Mouse (Mus musculus) forebrain, embryonic 15.5 days (tissue): ENCODE results near the gene Bag5. TPM values are rescaled to one million over a fixed set of nuclear protein-coding genes. Genes with fewer than 3 reads are reported as not detected.

Experiments
- ATAC-seq: fragments of 200-750 bp; cut with Nextera tagmentation; replicated peaks from 2 replicates; pipeline ENCODE4 v1.8.0; 2017; ENCODE audit warnings: mild to moderate bottlenecking, moderate TSS enrichment, moderate library complexity
- H3K27ac ChIP-seq: fragments of 300-500 bp; sonication (generic); replicated peaks from 2 replicates; pipeline ENCODE4 v1.5.1; 2015; ENCODE audit warnings: mild to moderate bottlenecking, inconsistent platforms
- H3K27me3 ChIP-seq: fragments of 300-500 bp; sonication (generic); 2 replicates; pipeline ENCODE4 v1.6.1; 2015; ENCODE audit warnings: inconsistent platforms
- H3K36me3 ChIP-seq: fragments of 300-500 bp; sonication (generic); 2 replicates; pipeline ENCODE4 v1.6.1; 2015; ENCODE audit warnings: mild to moderate bottlenecking, inconsistent platforms
- H3K4me1 ChIP-seq: fragments of 300-500 bp; sonication (generic); 2 replicates; pipeline ENCODE4 v1.6.1; 2015; ENCODE audit warnings: inconsistent platforms
- H3K4me2 ChIP-seq: fragments of 300-500 bp; sonication (generic); replicated peaks from 2 replicates; pipeline ENCODE4 v1.6.1; 2015; ENCODE audit warnings: mild to moderate bottlenecking, inconsistent platforms
- H3K4me3 ChIP-seq: fragments of 300-500 bp; sonication (generic); 2 replicates; pipeline ENCODE4 v1.5.1; 2015; ENCODE audit warnings: mild to moderate bottlenecking, inconsistent platforms
- H3K9ac ChIP-seq: fragments of 300-500 bp; sonication (generic); replicated peaks from 2 replicates; pipeline ENCODE4 v1.6.1; 2015; ENCODE audit warnings: mild to moderate bottlenecking, inconsistent platforms
- H3K9me3 ChIP-seq: fragments of 300-500 bp; sonication (generic); 2 replicates; pipeline ENCODE4 v1.6.1; 2016; ENCODE audit warnings: inconsistent platforms
- WGBS: fragments of 180-500 bp; shearing (Covaris S2); methylation state at CpG from one replicate; pipeline ENCODE4 v1.1.7; 2015; ENCODE audit warnings: mixed read lengths; 5-methylcytosine and 5-hydroxymethylcytosine counted together
- polyA plus RNA-seq: library from polyadenylated mRNA; unstranded; fragments of >200 nt; fragmentation: Nextera tagmentation; extraction: Ambion mirVana; gene quantifications from 2 replicates; pipeline ENCODE4 v1.2.1, GENCODE M21; 2015

Gene Bag5
- polyA plus RNA-seq, 1 experiment from 2014 or later = 69.1 TPM

DNA sequence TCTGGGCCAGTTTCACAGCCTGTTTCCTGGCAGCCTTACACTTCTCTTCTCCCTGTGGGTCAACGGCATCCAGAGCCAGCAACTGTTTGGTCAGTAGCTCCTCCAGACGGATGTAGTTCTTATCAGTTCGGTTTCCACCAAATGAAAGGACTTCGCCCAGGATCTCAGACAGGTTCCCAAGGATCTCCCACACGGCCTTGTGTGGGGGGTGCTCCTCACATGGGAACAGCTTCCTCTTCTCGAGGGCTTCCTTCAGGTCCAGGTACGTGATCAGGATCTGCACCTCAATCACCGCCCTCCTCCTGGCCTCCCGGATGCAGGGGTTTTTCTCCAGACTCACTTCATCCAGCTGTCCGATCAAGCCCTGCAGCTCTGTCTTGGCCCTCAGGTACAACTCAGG is 3.0 kb downstream of the Bag5 start:
- Histone ChIP-seq H3K4me1 (peaks cover 30% of the 10 kb centered on the region), H3K4me2 (no peak overlapping the region), H3K9ac (no peak overlapping the region), H3K27me3 (no peaks in the 10 kb centered on the region), H3K27ac (no peak overlapping the region), H3K4me3 (no peak overlapping the region), H3K9me3 (no peaks in the 10 kb centered on the region), H3K36me3 (peaks cover 32% of the 10 kb centered on the region)
- ATAC-seq = no peak
- WGBS = 88% methylated on average over 10 of the region's 10 CpGs

DNA sequence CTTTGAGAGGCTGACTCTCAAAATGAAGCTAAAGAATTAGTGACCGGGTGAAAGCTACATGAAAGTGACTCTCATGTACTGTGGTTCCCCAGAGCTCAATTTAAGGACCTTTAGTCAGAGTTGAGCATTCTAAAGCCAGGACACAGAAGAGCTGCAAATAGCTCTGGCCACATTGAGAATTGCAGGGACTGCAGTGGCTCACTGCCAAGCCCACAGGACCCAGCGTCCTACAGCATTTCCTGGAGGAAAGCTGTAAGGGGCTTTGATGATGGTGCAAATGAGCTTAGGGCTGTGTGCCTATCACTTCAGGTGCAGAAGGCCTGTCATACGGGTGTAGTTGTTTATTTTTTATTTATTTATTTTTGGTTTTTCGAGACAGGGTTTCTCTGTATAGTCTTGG is 4.9 kb downstream of the Bag5 start:
- no peak overlapping the region for H3K27ac ChIP-seq
- no peak for ATAC-seq
- H3K36me3 ChIP-seq = peaks cover 32% of the 10 kb centered on the region
- peaks cover 22% of the 10 kb centered on the region for H3K4me1 ChIP-seq
- H3K4me3 ChIP-seq = no peak overlapping the region
- 73% methylated on average over 4 of the region's 4 CpGs for WGBS
- H3K4me2 ChIP-seq = no peak overlapping the region
- H3K9me3 ChIP-seq = no peaks in the 10 kb centered on the region
- H3K9ac ChIP-seq = no peak overlapping the region
- no peaks in the 10 kb centered on the region for H3K27me3 ChIP-seq

DNA sequence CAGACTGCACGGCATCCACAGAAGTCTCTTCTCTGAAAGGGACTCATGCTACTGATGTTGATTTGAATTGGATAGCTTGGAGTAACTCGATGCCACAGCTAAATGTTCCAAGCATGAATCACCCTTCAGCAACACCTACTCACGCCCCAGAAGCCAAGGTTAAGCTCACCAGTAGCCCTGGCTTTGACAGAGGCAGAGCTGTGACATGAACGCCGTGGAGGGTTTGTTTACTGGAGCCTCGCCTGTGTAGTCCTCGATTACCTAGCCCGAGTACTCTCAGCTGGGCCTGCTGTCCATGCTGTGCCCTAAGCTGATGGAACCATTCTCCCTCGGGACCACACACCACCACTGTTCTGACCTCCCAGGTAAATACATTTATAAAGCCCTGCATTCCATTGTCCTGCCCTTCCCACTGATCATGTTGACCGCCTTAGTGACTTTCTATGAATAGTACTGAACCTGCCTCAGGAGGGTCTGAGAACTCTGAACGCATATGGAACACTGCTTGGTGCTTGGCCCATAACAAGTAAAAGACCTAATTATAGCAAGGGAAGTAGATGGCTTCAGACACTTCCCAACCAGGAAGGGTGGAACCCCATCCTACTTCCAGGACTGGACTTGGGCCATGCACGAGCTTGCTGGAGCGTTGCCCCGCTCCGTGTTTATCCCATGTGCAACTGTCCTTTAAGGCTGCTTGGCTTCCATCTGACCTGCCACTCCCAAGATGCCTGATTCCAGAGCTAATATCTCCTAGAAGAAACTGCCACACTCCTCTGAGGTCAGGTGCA is 7.7 kb downstream of the Bag5 start:
- no peak for ATAC-seq
- Histone ChIP-seq H3K4me1 (peaks cover 9% of the 10 kb centered on the region), H3K9me3 (no peaks in the 10 kb centered on the region), H3K27ac (no peak overlapping the region), H3K9ac (no peak overlapping the region), H3K27me3 (no peaks in the 10 kb centered on the region), H3K4me2 (no peak overlapping the region), H3K36me3 (peaks cover 22% of the 10 kb centered on the region), H3K4me3 (no peak overlapping the region)
- 80% methylated on average over 15 of the region's 15 CpGs for WGBS

DNA sequence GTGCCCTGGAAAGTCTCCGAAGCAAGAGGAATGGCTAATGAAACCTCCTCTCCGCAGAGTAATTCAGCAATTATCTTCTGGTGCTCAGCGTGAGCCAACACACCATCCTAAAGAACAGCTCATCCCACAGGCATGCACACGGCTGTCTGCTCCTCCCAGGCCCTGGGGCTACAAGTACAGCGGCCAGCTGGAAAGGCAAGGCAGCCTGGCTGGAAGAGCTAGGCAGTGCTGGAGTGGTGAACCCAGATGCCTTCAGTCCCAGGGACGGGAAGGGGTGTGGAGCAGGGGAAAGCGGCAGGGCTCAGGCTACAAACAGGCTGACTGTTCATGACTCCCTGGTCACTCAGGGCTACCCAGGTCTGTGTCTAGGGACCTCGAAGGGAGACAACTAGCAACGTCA is 8.4 kb downstream of the Bag5 start:
- H3K27me3 ChIP-seq = no peaks in the 10 kb centered on the region
- no peak; the same call in 1 of the 2 replicates for ATAC-seq
- H3K36me3 ChIP-seq = peaks cover 15% of the 10 kb centered on the region
- H3K4me1 ChIP-seq = 0 out of 2 replicates have a peak, but pooled peaks cover 5% of the 10 kb centered on the region
- H3K27ac ChIP-seq = no peak overlapping the region
- H3K4me2 ChIP-seq = no peak overlapping the region
- H3K4me3 ChIP-seq = no peak overlapping the region
- no peaks in the 10 kb centered on the region for H3K9me3 ChIP-seq
- WGBS = 49% methylated on average over 9 of the region's 9 CpGs
- no peak overlapping the region for H3K9ac ChIP-seq

DNA sequence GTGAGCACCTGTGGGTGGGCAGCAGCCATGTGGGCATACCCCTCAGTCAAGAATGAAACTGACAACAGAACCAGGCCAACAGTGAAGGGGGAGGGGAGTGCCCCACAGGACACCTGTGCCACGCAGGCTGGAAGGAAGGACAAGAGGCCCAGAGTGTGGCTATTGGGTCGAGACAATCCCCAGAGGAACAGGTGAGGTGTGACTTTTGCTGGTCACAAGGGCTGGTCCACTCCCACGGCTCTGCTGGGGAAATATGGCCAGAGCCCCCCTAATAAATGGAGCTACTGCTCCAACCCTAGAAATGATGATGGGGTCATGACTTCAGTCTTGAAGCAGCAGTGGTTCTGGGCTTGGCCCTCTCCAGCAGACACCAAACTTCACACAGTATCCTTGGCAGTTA is 9.8 kb downstream of the Bag5 start:
- ATAC-seq = no peak
- H3K4me3 ChIP-seq = no peak overlapping the region
- 92% methylated on average over 3 of the region's 3 CpGs for WGBS
- H3K36me3 ChIP-seq = peaks cover 3% of the 10 kb centered on the region; the same call in 1 of the 2 replicates
- no peak overlapping the region for H3K4me2 ChIP-seq
- no peaks in the 10 kb centered on the region for H3K9me3 ChIP-seq
- no peak overlapping the region for H3K27ac ChIP-seq
- H3K27me3 ChIP-seq = no peaks in the 10 kb centered on the region
- H3K4me1 ChIP-seq = 0 out of 2 replicates have a peak, but pooled peaks cover 5% of the 10 kb centered on the region
- H3K9ac ChIP-seq = no peak overlapping the region

DNA sequence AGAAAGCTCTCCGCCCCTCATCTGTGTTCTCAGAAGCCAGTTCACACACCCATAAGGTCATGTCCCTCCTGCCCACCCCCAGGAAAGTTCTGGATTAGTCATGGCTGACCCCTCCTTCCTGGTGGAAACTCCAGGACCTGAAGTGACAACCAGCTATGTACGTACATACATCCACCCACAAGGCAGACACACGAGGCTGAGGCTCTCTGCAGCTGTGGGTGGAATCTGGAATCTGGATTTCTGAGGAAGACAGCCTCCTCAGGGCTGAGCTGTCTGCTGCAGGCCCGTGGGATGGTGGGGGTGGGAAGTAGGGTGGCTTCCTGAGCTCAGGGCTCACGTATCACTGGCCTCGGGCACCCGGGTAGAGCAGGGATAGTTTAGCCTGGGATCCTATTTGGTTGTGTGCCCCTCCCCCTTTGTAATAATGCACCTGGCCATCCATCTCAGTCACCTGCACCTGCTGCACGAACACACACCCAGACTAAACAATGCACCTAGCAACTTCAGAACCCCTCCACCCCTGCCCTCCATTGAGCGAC is 12.1 kb downstream of the Bag5 start:
- H3K4me1 ChIP-seq = peaks cover 8% of the 10 kb centered on the region
- no peak overlapping the region for H3K4me3 ChIP-seq
- 85% methylated on average over 9 of the region's 9 CpGs for WGBS
- H3K36me3 ChIP-seq = no peaks in the 10 kb centered on the region
- H3K9ac ChIP-seq = no peak overlapping the region
- no peak overlapping the region for H3K27ac ChIP-seq
- ATAC-seq = no peak
- no peaks in the 10 kb centered on the region for H3K27me3 ChIP-seq
- no peaks in the 10 kb centered on the region for H3K9me3 ChIP-seq
- no peak overlapping the region for H3K4me2 ChIP-seq

DNA sequence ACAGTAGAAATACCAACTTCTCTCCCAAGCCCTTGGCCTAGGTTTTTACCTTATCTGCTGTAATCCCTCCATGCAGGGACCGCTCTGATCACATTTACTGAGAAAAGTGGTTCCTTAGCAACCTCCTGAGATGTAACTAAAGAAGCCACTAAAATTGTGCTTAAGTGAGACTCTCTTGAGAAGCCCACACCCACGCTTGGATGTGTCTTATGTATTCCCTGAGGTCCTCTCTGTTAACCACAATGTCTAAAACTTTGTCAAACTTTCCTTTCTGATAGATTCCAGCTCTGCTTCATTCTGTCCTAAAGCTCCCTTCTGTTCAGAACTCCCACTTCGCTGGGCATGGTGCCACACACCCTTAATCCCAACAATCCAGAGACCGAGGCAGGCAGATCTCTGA is 13.5 kb downstream of the Bag5 start:
- Histone ChIP-seq H3K27ac (no peak overlapping the region), H3K36me3 (no peaks in the 10 kb centered on the region), H3K9ac (no peak overlapping the region), H3K9me3 (no peaks in the 10 kb centered on the region), H3K27me3 (no peaks in the 10 kb centered on the region), H3K4me1 (peaks cover 17% of the 10 kb centered on the region), H3K4me2 (no peak overlapping the region), H3K4me3 (no peak overlapping the region)
- no peak for ATAC-seq
- 81% methylated on average over 4 of the region's 4 CpGs for WGBS

DNA sequence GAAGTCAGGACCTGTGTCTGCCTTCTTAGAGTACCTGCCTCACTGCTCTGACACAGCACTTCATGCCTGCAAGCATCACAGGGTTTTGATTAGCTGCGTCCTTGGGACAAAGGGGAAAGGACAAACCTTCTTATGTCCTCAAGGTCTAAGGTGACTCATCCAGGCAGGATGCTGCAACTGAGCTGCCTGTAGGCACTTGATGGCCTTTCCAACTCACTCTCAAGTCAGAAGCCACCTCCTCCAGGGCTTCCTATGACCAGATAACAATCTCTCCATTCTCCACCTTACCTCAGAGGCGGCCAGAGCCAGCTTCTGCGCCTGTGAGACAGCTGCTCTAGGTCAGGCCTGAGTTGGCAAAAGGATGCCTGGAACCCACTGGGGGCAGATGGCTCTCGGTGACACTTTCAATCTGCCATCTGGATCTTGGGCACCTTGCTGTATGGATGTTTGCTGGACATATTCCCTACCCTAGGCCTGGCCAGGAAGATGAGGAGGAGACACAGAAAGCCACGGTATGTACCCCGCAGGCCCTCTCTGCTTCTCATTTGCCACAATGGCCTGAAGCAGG is 14.6 kb downstream of the Bag5 start:
- no peak for ATAC-seq
- Histone ChIP-seq H3K27ac (peak overlapping the region; percentile 14; the same call in 1 of the 2 replicates), H3K4me2 (no peak overlapping the region), H3K36me3 (no peaks in the 10 kb centered on the region), H3K9me3 (no peaks in the 10 kb centered on the region), H3K9ac (0 out of 2 replicates have a peak overlapping the region, but pooled peaks have one; percentile 1), H3K4me3 (no peak overlapping the region), H3K4me1 (peaks cover 29% of the 10 kb centered on the region), H3K27me3 (no peaks in the 10 kb centered on the region)
- 82% methylated on average over 6 of the region's 6 CpGs for WGBS

DNA sequence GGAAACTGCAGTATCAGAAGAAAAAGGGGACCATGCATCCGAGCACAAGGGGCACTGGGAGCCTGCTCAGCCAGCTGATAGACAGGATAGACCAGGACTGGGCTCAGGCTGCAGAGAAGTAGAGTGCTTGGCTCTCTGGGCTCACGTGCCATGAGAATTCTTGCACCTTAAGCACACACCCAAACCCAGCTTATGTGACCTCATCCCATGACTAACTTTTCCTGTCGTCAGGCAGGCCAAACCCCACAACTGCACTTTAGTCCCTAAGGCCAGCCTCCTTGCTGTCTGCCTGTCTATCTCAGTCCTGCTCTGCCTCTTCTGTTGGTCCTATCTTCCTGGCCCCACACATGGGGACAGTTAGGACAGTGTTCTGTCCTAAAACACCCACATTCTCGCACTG is 15.3 kb downstream of the Bag5 start:
- Histone ChIP-seq H3K4me3 (no peak overlapping the region), H3K4me1 (peaks cover 36% of the 10 kb centered on the region), H3K36me3 (no peaks in the 10 kb centered on the region), H3K4me2 (no peak overlapping the region), H3K27me3 (no peaks in the 10 kb centered on the region), H3K27ac (no peak overlapping the region), H3K9me3 (no peaks in the 10 kb centered on the region), H3K9ac (no peak overlapping the region)
- no peak for ATAC-seq
- 72% methylated on average over 4 of the region's 4 CpGs for WGBS

DNA sequence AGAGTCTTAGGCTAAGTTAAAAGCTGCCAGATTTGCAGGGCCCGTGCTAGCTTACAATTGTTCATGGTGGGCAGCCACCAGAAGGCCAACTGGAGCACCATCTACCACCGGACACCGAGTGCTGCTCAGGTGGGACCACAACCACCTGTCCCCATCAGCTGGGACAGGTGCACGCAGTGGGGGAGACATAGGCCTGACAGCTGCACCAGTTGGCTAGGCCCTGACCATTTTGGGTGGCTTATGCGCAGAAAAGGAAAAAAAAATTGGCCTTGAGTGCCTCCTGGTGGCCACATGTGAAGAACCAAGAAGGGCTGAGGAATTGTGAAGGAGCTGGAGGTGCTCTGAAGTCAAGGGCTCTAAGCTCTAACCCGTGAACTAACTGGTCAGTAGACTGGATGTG is 16.8 kb downstream of the Bag5 start:
- Histone ChIP-seq H3K27me3 (no peaks in the 10 kb centered on the region), H3K4me1 (peaks cover 49% of the 10 kb centered on the region), H3K36me3 (no peaks in the 10 kb centered on the region), H3K4me3 (no peak overlapping the region), H3K9me3 (no peaks in the 10 kb centered on the region), H3K4me2 (no peak overlapping the region), H3K9ac (no peak overlapping the region), H3K27ac (peak overlapping the region; percentile 82)
- ATAC-seq = no peak
- 17% methylated on average over 6 of the region's 6 CpGs for WGBS

DNA sequence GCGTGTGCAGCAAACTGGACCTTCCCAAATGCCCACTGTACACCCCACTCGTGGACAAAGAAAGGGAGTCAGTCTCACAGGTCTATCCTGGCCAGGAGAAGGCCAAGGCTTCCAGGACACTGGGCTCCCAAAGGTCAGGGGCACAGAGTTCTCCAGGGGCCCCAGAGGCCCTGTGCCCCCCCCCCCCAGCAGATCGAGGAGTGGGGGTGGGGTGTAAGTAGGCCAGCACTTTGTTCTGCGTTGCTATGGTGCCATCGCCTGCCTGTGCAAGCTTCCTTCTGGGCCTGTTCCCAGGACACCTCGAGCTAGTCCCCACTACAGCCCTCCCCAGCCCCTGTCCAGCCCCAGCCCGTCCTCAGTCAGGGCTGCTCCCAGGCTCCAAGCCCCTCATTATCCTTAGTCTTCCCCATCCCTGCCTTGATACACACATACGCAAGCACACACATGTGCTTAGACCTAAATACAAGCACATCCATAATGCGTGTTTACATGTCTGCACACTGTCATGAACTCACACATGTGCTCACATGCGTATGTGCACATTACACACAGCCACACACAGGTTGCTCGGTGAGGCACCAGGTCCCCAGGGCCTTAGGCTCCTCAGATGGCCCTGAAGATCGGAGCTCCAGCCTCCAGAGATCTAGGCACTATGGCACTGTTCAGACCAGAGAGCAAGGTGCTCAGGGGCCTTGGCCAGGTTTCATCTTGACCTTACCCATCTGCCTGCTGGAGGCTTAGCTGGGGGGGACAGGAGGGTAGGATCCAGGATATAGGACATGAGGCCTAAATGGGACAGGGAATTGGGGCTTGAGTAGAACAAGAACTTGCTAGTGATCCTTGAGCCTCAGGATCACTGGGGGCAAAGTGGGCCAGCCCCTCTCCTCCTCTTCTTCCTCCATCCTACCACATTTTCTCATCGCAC is 17.9 kb downstream of the Bag5 start:
- no peaks in the 10 kb centered on the region for H3K9me3 ChIP-seq
- peak; percentile 42 for ATAC-seq

More for the DNA sequence above, 17.9 kb downstream of the Bag5 start:
- H3K9ac ChIP-seq = peak overlapping the region; percentile 1; the same call in 1 of the 2 replicates
- WGBS = 27% methylated on average over 13 of the region's 13 CpGs
- no peaks in the 10 kb centered on the region for H3K27me3 ChIP-seq
- no peaks in the 10 kb centered on the region for H3K36me3 ChIP-seq
- no peak overlapping the region; the same call in 1 of the 2 replicates for H3K4me2 ChIP-seq
- peaks cover 54% of the 10 kb centered on the region for H3K4me1 ChIP-seq
- H3K4me3 ChIP-seq = no peak overlapping the region
- peak overlapping the region; percentile 82 for H3K27ac ChIP-seq
